Mouse (Mus musculus) urinary bladder, postnatal 4 days (tissue): ENCODE results near the gene Erich2.
A peak's percentile ranks its signal among the peaks of the same experiment; 100 is the strongest.

Experiments
- DNase-seq, 2 experiments: peaks; one replicate each; pipeline ENCODE4 v3.0.0; 2021 to 2022; ENCODE audit warnings: low spot score in 2 of 2

The Erich2 gene

GRCm38 (mm10) chr2:70562611-70562980 is 54.0 kb downstream of the Erich2 start:
- DNase-seq = no peak

- DNase-seq = no peak
Measured at GRCm38 (mm10) chr2:70562981-70563671, 54.5 kb downstream of the Erich2 start.

DNA sequence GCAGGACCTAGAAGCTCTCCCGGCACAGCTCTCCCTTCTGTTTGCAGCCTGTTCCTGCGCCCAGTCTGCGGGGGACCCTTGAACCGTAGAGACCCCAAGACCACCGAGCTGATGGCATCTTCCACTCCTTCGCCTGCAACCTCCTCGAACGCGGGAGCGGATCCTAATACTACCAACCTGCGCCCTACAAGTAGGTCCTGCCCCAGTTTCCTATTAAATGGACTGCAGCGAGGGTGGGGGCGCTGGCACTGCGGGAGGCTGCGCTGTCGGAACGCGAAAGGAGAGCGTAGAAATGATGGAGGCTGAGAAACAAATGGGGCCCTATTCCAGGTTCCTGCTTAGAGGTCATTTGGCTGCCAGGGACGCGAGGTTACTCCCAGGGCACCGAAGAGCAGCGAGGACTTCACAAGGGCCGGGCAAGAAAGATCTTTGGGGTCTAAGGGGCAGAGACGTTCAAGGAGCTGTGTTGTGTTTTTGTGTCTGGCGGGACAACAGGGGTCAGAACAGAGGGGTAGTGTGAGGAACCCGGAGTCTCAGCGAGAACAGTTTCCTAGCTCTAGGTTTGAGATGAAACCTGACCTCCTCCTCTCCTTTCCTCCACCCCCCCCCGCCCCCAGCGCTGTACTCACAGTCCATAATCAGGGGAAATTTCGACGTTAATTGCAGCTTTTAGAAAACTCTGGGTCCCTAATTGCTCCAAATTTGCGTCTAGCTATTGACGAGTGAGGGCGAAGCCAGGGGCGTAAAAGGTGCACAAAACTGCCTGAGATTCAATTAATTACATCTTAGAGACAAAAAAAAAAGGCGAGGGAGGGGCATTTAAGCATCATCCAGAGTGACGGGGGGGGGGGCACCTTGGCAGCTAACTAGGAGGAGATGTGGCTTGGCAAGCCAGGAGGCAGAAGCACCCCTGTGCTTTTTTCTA is 55.4 kb downstream of the Erich2 start:
- no peak for DNase-seq

GRCm38 (mm10) chr2:70564646-70565315 is 56.2 kb downstream of the Erich2 start:
- DNase-seq = no peak

DNA sequence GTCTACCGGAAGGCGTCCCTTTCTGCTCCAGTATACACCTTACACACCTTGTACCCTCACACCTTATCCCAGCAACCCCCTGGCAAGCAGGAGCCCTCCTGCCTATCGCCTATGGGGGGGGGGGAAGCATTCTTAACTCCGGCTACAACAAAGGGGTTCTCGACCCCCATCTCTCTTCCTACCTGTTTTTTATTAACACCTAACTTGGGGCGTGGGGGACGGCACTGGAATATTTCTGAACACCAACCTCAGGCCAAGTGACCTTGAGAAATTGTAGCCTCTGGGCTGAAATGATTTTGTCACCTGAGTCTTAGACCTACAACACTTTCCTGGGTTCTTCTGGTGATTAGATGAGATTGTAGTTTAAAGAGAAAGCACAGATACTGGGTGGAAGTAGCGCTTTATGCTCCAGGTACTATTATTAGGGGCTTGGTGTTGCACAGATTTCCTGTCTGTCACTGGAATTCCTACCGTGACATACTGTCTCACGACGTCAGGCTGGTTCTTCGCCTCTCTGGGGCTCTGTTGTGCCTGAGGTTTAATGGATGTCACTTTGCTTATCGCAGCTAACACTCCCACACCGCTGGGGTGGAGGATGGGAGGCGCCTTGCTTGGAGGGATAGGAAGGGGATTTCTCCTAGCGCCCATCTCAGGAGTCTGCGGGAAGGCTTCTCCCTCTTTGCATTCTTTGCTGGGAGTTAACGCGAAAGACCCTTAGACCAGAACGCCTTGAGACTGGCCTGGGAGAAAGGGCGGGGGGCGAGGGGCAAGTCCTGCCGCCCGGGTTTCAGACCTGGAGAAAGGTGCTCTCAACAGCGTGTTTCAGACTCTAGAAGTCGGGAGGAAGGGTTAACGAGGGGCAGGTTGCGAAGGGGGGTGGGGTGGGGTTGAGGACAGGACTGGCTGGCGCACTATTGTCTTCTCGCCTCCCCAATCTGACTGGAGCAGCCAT is 57.3 kb downstream of the Erich2 start:
- peak in 1 of 2 experiments; percentile 50 for DNase-seq

- no peak for DNase-seq
Measured at GRCm38 (mm10) chr2:70566603-70566981, 58.0 kb downstream of the Erich2 start.

GRCm38 (mm10) chr2:70567071-70567681 is 58.6 kb downstream of the Erich2 start:
- no peak for DNase-seq

DNA sequence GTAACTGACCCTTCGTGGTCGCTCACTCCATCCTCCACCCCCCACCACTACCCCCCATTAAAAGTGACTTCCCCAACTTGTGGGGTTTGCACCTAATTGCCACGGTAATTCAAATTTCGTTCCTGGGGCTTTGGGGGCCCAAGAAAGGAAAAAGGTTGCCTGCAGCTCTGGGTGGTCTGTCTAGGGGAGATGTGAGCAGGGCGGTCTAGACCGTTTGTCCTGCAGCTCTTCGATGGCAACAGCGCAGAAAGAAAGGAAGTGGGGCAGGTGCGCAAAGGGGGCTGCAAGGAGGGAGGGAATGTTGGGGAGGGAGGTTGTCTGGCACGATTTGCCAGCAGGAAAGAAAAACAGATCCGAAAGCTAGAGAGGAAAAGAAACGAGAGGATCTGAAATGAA is 59.1 kb downstream of the Erich2 start:
- no peak for DNase-seq

DNA sequence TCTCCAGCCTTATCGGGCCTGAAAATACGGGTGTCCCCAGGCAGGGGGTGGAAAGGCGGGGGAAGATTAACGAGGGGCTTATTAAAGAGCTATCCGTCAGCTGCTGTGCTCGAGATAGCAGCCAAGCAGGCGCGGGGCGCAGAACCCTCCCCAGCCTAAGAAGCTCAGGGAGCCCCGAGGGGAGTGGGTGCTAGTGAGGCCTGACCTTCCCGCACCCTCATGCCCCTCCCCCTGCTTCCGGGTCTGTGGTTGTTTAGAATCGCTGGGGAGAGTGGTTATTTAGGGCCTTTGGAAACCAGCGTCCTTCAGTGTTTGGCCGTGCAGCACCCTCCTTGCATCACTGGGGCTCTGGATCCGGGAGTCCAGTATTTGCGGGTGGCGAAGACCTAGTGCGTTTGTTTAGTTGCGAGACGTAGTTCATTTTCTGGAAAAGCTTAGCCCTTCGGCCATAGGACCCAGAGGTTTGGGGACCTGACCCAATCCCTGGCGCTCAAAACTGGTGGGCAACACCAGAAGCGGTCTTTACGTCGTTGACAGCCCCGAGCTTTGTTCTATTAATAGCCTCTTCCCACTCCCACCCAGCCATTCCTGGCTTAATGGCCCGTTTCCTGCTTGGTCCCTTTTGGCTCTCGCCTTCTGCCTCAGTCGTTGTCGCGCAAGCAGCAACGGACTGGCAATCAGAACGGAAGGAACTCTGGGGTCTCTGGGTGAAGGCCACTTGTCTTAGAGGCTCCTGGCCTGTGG is 59.8 kb downstream of the Erich2 start:
- no peak for DNase-seq

GRCm38 (mm10) chr2:70571698-70572097 is 63.1 kb downstream of the Erich2 start:
- DNase-seq = no peak

GRCm38 (mm10) chr2:70572251-70572650 is 63.6 kb downstream of the Erich2 start:
- no peak for DNase-seq

GRCm38 (mm10) chr2:70573544-70574210 is 65.1 kb downstream of the Erich2 start:
- DNase-seq = no peak

DNA sequence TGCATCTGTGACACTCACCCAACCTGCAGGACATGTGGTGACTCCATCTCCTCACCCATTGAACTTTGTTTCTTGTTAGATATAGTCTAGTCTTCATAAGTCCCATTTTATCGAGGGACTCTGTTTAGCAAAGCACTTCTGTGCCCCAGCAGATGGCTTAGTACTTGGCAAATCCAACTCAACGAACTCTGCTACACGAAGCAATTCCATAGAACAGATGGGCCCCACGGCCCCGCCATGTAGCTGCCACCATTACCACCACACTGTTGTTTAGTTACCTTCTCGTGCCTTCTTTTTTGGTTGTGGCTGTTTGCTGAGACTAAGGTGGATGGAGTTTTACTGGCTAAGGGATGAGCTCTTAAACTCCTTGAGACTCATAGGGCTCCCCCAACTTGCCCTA is 79.6 kb downstream of the Erich2 start:
- no peak for DNase-seq
